Mouse (Mus musculus): ENCODE results near the gene Ttc16.

DNA sequence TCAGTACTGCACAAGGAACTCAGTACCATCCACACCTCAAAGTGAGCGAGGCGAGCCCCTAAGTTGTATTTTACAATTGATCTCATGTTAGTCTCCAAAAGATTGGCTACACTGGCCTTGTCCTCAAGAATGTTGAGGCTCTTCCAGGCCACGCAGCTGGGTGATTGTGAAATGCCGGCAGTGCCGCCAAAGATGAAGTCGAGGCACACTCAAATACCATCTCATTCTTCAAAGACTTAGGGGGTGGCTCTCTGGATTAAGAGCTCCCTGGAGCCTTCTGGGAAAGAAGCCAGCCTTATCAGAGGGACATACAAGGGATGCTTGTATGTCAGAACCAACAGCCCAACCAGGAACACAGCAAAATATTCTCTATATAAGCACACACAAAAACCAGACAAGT lies 15.9 kb upstream of the Ttc16 start:
- TF ChIP-seq USF1 (IDR thresholded peaks at IDR 0.05; ENCODE audit: low read depth) (no peak), CTCF (IDR thresholded peaks at IDR 0.05; ENCODE audit: control insufficient read depth, insufficient read depth, insufficient read length) (no peak), MYOG (IDR thresholded peaks at IDR 0.05; ENCODE audit: control insufficient read depth, extremely low read depth, insufficient read length) (no peak), MAX (IDR thresholded peaks at IDR 0.05) (no peak)

Data from C2C12 (cell line).